Mouse (Mus musculus) kidney, postnatal 0 days (tissue): ENCODE measurements around the gene Fbrs. TPM values are rescaled to one million over a fixed set of nuclear protein-coding genes. Genes with fewer than 3 reads are reported as not detected.
"Not testable (repeated sequence)": the region's sequence is repeated elsewhere in the genome, so short reads cannot be mapped to it uniquely, and the experiment has no call there.

Experiments
- ATAC-seq: fragments of 200-750 bp; cut with Nextera tagmentation; replicated peaks from 2 replicates; pipeline ENCODE4 v1.8.0; 2017; ENCODE audit warnings: low read depth, moderate number of reproducible peaks, moderate TSS enrichment, moderate library complexity; ENCODE audit not compliant: low FRiP score
- DNase-seq: peaks from one replicate; pipeline ENCODE4 v3.0.0-alpha.2; 2016; ENCODE audit warnings: low spot score
- H3K27ac ChIP-seq: fragments of 300-500 bp; sonication (generic); 2 replicates; pipeline ENCODE4 v1.5.1; 2014; ENCODE audit warnings: mild to moderate bottlenecking
- H3K27me3 ChIP-seq: fragments of 300-500 bp; sonication (generic); 2 replicates; pipeline ENCODE4 v1.6.1; 2014; ENCODE audit warnings: low read length, mixed read lengths; ENCODE audit not compliant: insufficient read depth
- H3K36me3 ChIP-seq: fragments of 300-500 bp; sonication (generic); 2 replicates; pipeline ENCODE4 v1.6.1; 2014; ENCODE audit warnings: low read length, mixed read lengths; ENCODE audit not compliant: insufficient read depth
- H3K4me1 ChIP-seq: fragments of 300-500 bp; sonication (generic); replicated peaks from 2 replicates; pipeline ENCODE4 v1.6.1; 2014; ENCODE audit warnings: antibody characterized with exemption, low read length, mixed read lengths; ENCODE audit not compliant: insufficient read depth
- H3K4me2 ChIP-seq: fragments of 300-500 bp; sonication (generic); 2 replicates; pipeline ENCODE4 v1.6.1; 2014; ENCODE audit warnings: mild to moderate bottlenecking, low read length, moderate library complexity, mixed read lengths
- H3K4me3 ChIP-seq: fragments of 300-500 bp; sonication (generic); replicated peaks from 2 replicates; pipeline ENCODE4 v1.5.1; 2014; ENCODE audit warnings: low read depth, low read length
- H3K9ac ChIP-seq: fragments of 300-500 bp; sonication (generic); 2 replicates; pipeline ENCODE4 v1.6.1; 2014; ENCODE audit warnings: low read depth, low read length
- H3K9me3 ChIP-seq: fragments of 300-500 bp; sonication (generic); replicated peaks from 2 replicates; pipeline ENCODE4 v1.6.1; 2016; ENCODE audit warnings: low read length, inconsistent platforms, mixed read lengths
- CTCF ChIP-seq: IDR thresholded peaks from 2 replicates; pipeline ENCODE4 v1.5.1; 2016; ENCODE audit warnings: antibody characterized with exemption, low read depth, mild to moderate bottlenecking, moderate library complexity
- WGBS: fragments of 180-500 bp; shearing (Covaris S2); extraction: QIAGEN DNeasy Blood & Tissue Kit; methylation state at CpG from one replicate; pipeline ENCODE4 v1.1.7; 2014; 5-methylcytosine and 5-hydroxymethylcytosine counted together
- polyA plus RNA-seq: library from polyadenylated mRNA; unstranded; fragments of >200 nt; fragmentation: Nextera tagmentation; extraction: Ambion mirVana; gene quantifications from 2 replicates; pipeline ENCODE4 v1.2.1, GENCODE M21; 2015

The Fbrs gene
- polyA plus RNA-seq, 1 experiment from 2014 or later: 8.7 TPM

DNA sequence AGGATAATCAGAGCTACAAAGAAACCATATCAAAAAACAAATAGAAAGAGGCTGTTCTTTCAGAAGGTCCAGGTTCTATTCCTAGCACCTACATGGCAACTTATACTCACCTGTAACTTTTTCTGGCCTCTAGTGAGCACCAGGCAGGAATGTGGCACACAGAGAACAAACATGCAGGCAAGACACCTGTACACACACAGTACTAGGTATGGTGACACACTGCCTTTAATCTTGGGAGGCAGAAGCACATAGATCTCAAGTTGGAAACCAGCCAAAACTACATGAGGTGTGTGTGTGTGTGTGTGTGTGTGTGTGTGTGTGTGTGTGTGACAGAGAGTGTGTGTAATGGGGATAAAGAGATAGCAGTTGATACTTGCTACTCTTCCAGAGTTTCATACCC lies 15.6 kb downstream of the Fbrs start:
- no peak for TF ChIP-seq CTCF
- Histone ChIP-seq H3K36me3 (peaks cover 18% of the 10 kb centered on the region), H3K4me3 (no peak overlapping the region), H3K4me1 (no peaks in the 10 kb centered on the region), H3K9me3 (no peaks in the 10 kb centered on the region), H3K9ac (no peak overlapping the region), H3K27ac (no peak overlapping the region), H3K27me3 (no peaks in the 10 kb centered on the region), H3K4me2 (no peak overlapping the region)
- ATAC-seq (no peak), DNase-seq (no peak)

DNA sequence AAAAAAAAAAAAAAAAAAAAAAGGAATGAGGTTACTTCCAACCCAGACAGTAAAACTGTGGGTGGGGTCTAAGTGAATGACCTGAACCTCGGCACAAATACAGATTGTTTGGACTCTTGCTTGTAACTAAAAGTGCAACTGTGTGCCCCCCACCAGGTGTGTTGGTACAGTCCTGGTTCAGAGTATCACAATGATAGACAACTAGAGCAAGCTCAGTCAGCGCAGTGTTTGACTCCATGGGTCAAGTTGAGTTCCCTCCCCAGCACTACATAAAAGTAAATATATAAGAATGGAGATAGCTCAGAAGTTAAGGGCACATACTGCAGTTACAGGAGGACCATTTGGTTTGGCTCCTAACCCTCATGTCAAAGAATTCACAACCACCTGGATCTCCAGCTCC lies 18.4 kb downstream of the Fbrs start:
- 76% methylated on average over 2 of the region's 2 CpGs for WGBS

GRCm38 (mm10) chr7:127498407-127498806 lies 19.4 kb downstream of the Fbrs start:
- Histone ChIP-seq H3K9ac (no peak overlapping the region), H3K27ac (no peak overlapping the region), H3K4me3 (no peak overlapping the region), H3K36me3 (no peaks in the 10 kb centered on the region), H3K27me3 (no peaks in the 10 kb centered on the region), H3K4me2 (no peak overlapping the region), H3K9me3 (no peaks in the 10 kb centered on the region), H3K4me1 (no peaks in the 10 kb centered on the region)
- peak; percentile 78 for TF ChIP-seq CTCF
- DNase-seq: peak; percentile 59
- ATAC-seq: no peak
- WGBS: 41% methylated on average over 3 of the region's 3 CpGs

More for the DNA sequence above, 18.4 kb downstream of the Fbrs start:
- no peak overlapping the region for H3K4me3 ChIP-seq
- no peak overlapping the region for H3K27ac ChIP-seq
- no peak for TF ChIP-seq CTCF
- no peaks in the 10 kb centered on the region for H3K4me1 ChIP-seq
- H3K9ac ChIP-seq: no peak overlapping the region
- H3K27me3 ChIP-seq: no peaks in the 10 kb centered on the region
- DNase-seq: no peak
- ATAC-seq: no peak
- H3K9me3 ChIP-seq: no peaks in the 10 kb centered on the region
- H3K4me2 ChIP-seq: no peak overlapping the region
- H3K36me3 ChIP-seq: no peaks in the 10 kb centered on the region

DNA sequence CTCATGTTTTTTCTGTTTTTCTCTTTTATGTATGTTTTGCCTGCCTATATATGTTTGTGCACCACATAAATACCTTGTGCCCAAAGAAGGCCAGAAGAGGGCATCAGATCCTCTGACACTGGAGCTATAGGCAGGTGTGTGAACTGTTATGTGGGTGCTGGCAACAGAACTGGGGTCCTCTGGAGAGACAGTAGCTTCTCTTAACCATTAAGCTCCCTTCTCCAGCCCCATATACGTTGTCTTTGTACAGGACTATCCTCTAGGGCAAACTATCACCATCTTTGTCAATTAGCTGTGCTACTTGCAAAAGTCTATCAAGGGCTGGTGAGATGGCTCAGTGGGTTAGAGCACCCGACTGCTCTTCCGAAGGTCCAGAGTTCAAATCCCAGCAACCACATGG lies 29.3 kb downstream of the Fbrs start:
- H3K27me3 ChIP-seq: no peaks in the 10 kb centered on the region
- H3K4me1 ChIP-seq: no peaks in the 10 kb centered on the region
- no peaks in the 10 kb centered on the region for H3K36me3 ChIP-seq
- no peak for ATAC-seq
- H3K9ac ChIP-seq: no peak overlapping the region
- H3K4me2 ChIP-seq: no peak overlapping the region
- no peak overlapping the region for H3K27ac ChIP-seq
- DNase-seq: no peak
- no peak overlapping the region for H3K4me3 ChIP-seq
- no peaks in the 10 kb centered on the region for H3K9me3 ChIP-seq
- TF ChIP-seq CTCF: no peak
- WGBS: 92% methylated on average over 3 of the region's 3 CpGs

GRCm38 (mm10) chr7:127509830-127510229 lies 30.8 kb downstream of the Fbrs start:
- H3K36me3 ChIP-seq, H3K27ac ChIP-seq, ATAC-seq, H3K27me3 ChIP-seq, H3K9me3 ChIP-seq, H3K4me3 ChIP-seq, H3K4me2 ChIP-seq, H3K4me1 ChIP-seq, DNase-seq, H3K9ac ChIP-seq: not testable (repeated sequence)
- 89% methylated on average over 3 of the region's 4 CpGs for WGBS

DNA sequence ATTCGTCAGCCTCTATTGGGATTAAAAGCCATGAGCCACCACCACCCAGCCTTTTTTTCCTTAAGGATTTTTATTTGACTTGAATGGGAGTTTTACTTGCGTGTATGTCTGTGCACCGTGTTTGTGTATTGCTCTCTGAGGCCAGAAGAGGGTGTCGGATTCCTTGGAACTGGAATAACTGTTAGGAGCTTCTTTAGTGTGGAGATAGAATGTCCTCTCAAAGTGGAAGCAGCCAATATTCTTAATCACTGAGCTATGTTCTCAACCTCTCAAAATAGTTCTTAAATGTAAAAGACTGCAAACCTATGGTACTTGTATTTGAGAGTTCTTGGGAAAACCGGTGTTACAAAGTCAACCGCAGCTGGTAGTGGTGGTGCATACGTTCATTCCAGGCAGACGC lies 32.2 kb downstream of the Fbrs start:
- WGBS: 24% methylated on average over 8 of the region's 8 CpGs
- Histone ChIP-seq H3K4me3 (peak overlapping the region; percentile 83), H3K9ac (no peak overlapping the region; the same call in 1 of the 2 replicates), H3K4me2 (peak overlapping the region; percentile 63), H3K36me3 (peaks cover 5% of the 10 kb centered on the region; the same call in 1 of the 2 replicates), H3K9me3 (no peaks in the 10 kb centered on the region), H3K27ac (peak overlapping the region; percentile 99), H3K4me1 (0 out of 2 replicates have a peak, but pooled peaks cover 5% of the 10 kb centered on the region), H3K27me3 (no peaks in the 10 kb centered on the region)
- ATAC-seq (no peak), DNase-seq (peak; percentile 61)
- TF ChIP-seq CTCF: peak; percentile 51

DNA sequence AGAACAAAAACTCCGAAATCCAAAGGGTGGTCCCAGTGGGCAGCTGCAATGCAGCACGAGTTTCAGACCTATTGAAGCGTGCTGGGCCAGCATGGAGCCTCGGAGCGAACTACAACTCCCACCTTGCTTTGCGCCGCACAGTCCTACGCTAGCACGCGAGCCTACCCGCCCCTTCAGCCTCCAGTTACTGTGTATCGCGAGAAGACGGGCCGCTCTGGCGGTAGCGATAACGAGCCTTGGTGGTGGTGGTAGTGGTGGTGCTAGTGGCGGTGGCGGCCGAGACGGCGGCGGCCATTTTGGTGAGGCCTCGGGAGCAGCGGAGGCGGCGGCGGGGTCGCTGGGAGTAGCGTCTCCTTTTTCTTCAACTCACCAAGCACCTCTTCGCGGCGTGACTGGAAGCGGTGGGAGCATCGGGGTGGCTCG lies 32.8 kb downstream of the Fbrs start, which contains the start of gene Srcap:
Srcap (plus strand) TSS at position 176 of the 423 bp plus-strand sequence.
- Histone ChIP-seq H3K4me1 (0 out of 2 replicates have a peak, but pooled peaks cover 5% of the 10 kb centered on the region), H3K36me3 (peaks cover 7% of the 10 kb centered on the region; the same call in 1 of the 2 replicates), H3K27me3 (no peaks in the 10 kb centered on the region), H3K9ac (peak within 1 kb of the TSS; percentile 96), H3K4me3 (peak within 1 kb of the TSS; percentile 83), H3K9me3 (no peaks in the 10 kb centered on the region), H3K4me2 (peak within 1 kb of the TSS; percentile 63), H3K27ac (peak within 1 kb of the TSS; percentile 99)
- peak; percentile 96 for ATAC-seq
- peak; percentile 100 for DNase-seq
- TF ChIP-seq CTCF: no peak
- under 1% methylated on average over 37 of the region's 37 CpGs for WGBS
